Mouse (Mus musculus): Measurements from ENCODE around the gene Ddx19b.

- TF ChIP-seq CTCF (IDR thresholded peaks at IDR 0.05; ENCODE audit: control insufficient read depth, insufficient read depth, insufficient read length) (no peak), USF1 (IDR thresholded peaks at IDR 0.05; ENCODE audit: low read depth) (no peak), CEBPB (IDR thresholded peaks at IDR 0.05; ENCODE audit: low read depth) (no peak), MAX (IDR thresholded peaks at IDR 0.05) (no peak), MYOD1 (IDR thresholded peaks at IDR 0.05; ENCODE audit: control insufficient read depth, insufficient read length, low read depth) (no peak), MYOG (IDR thresholded peaks at IDR 0.05; ENCODE audit: control insufficient read depth, extremely low read depth, insufficient read length) (no peak), FOSL1 (IDR thresholded peaks at IDR 0.05; ENCODE audit: insufficient read depth, low read length, poor library complexity, severe bottlenecking) (no peak)
These were observed 5.0 kb upstream of the Ddx19b start for GRCm38 (mm10) chr8:111036591-111036990.
